Mouse (Mus musculus) layer of hippocampus, adult 8-10 months (tissue): ENCODE measurements around the gene Jaml. TPM values are rescaled to one million over a fixed set of nuclear protein-coding genes. Genes with fewer than 3 reads are reported as not detected.
A peak's percentile ranks its signal among the peaks of the same experiment; 100 is the strongest.

Experiments used
- DNase-seq, 2 experiments: peaks; one replicate each; pipeline ENCODE4 v3.0.0; 2022; ENCODE audit warnings: low spot score in 2 of 2
- total RNA-seq, 4 experiments: library from RNA; stranded (reverse); gene quantifications; 2 replicates each; pipeline ENCODE4 v1.2.4; 2022

The Jaml gene
- total RNA-seq, 4 experiments from 2014 or later: 0.55 to 1.3 (median 0.72) TPM

- no peak for DNase-seq
Measured at GRCm38 (mm10) chr9:45077859-45078258, 1.1 kb upstream of the Jaml start.

GRCm38 (mm10) chr9:45083132-45083531 is 4.1 kb downstream of the Jaml start:
- DNase-seq: no peak

- no peak for DNase-seq
Measured at GRCm38 (mm10) chr9:45084556-45084955, 5.6 kb downstream of the Jaml start.

DNA sequence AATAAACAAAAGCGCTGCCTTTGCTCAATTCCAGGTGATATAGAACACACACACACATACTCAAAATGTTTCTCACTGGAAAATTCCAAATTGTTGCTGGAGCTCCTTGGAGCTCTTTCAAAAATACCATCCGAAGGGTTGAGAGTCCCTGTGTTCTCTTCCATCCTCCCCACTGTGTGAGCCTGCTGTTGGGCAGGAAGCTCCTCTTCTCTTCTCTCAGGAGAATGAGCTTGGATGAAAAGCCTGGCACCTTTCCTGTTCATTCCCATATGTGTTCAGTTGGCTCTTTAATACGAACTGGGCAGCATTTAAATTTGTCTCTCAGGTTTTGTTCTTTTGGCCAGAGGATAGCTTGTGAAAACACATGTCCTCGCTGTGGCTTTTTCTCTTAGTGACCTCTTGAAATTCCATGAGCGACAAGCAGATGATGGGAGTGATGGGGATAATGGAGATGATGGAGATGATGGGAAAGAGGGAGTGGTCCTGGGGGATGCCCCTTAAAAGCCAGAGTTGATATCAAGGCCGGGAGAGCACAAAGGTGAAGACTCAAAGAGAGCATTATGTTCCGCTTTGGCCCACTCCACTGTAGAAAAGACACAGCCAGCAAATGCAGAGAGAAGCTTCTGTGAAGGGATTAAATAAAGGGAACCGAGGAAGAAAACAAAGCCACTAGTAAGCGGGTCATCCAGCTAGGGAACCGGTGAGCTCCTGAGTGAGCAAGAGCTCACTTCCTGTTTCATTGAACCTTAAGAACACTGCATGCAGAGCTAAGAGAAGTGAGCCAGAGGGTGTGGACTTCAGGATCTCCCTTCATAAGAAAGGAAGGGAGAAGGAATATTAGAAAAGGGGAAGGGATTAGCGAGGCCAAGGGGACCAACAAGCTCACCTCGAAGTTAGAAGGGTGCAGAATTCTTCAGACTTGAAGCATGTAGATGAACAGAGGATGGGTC is 7.0 kb downstream of the Jaml start:
- no peak for DNase-seq

- no peak for DNase-seq
Measured at GRCm38 (mm10) chr9:45088040-45088439, 9.1 kb downstream of the Jaml start.

GRCm38 (mm10) chr9:45090811-45091210 is 11.8 kb downstream of the Jaml start:
- DNase-seq: no peak

DNA sequence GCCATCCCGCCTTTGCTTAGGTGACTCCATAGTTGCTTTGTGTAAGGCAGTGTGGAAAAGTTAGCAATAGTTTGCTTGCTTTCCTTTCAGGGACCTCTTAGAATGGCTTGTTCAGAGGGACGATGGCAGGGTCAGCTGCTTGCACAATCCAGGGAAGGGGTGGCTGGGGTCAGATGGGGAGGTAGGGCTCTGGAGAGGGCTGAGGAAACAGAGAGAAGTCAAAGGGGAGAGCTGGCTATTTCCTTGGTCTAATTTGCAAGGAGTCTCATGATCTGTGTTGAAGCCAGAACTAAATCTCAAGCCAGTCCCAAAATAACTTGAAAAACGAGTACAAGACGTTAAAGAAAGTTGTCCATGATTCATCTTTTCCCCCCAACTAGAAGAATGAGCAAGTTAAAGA is 13.7 kb downstream of the Jaml start:
- no peak for DNase-seq

DNA sequence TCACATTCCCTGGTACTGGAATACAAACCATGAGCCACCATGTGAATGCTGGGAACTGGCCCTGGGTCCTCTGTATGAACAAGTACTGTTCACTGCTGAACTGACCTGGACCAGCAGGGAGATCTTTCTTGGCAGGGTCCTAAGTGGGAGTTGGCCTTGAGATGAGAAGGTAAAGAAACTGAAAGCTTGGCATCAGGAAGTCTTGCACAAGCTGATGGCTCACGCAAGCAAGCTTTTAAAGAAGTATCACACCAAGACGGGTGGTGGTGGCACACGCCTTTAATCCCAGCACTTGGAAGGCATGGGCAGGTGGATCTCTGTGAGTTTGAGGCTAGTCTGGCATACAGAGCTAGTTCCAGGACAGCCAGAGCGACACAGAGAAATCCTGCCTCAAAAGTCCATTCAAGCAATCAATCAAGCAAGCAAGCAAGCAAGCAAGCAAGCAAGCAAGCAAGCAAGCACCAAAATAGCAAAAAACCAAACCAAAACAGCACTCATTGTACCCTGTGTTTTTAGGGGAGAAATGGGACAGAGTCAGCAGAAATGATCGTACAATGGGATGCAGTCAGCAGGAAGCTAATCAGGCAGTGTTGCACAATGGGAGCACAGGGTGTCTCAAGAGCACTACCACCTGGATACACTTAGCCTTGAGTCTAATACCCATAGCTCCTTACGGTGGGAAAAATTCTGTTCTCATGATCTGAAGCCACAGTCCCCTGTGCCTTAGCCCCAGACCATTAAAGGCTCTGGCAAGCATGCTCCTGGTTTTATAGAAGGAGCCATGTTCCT is 16.4 kb downstream of the Jaml start:
- no peak for DNase-seq

GRCm38 (mm10) chr9:45097877-45098276 is 18.9 kb downstream of the Jaml start:
- DNase-seq: no peak

- no peak for DNase-seq
Measured at GRCm38 (mm10) chr9:45098426-45098825, 19.4 kb downstream of the Jaml start.

DNA sequence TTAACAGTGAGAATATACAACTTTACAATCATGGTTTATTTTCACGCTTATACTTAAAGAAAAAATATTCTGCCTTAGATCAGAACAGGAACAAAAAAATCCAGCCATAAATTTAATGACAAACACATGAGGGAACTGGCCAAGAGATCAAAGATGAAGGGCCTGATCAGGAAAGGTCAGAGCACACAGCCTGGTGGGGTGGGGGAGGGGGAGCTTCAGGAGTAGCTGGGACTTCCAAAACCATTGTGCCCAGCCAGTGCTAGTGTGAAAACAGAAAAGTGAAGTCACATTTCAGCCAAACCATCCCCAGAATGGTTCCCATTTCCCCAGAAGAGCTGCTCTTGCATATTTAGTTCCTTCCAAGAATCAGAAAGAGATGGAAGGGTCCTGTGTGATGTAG is 23.5 kb downstream of the Jaml start:
- DNase-seq: no peak

- no peak for DNase-seq
Measured at GRCm38 (mm10) chr9:45103211-45103979, 24.4 kb downstream of the Jaml start.

DNA sequence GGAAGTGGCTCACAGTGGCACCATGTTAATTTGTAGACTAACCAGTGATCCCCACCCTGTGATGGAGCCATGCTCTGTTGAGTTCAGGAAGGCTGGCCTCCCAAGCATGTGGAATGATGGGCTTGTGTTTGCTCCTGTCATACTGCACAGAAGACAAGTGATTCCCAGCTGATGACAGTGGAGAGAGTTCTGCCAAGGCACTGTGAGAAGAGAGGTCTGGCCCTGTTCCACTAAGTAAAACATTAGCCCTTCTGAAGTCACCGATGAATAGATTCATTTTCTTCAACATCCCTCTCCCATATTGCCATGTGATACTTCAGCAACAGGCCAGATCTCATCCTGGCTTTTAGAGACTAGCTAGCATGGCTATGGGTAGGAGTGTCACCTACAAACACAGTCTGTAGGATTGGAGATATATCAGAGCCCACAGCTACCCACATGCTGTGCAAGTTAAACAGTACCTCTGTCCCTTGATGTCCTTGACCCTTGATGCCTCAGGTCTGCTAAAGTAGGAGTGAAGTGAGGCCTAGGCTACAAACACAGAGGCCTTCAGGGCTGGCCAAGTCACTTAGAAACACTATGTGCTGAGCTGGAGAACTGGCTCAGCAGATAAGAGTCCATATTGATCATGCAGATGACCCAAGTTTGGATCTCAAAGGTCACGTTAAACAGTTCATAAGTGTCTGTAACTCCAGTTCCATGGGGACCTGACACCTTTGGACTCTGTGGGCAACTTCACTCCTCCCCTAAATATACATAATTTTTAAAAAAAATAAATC is 26.8 kb downstream of the Jaml start:
- DNase-seq: no peak

- peak; percentile 53 to 66 for DNase-seq
Measured at GRCm38 (mm10) chr9:45115706-45116105, 36.7 kb downstream of the Jaml start.

- DNase-seq: no peak
Measured at GRCm38 (mm10) chr9:45116819-45117218, 37.8 kb downstream of the Jaml start.

DNA sequence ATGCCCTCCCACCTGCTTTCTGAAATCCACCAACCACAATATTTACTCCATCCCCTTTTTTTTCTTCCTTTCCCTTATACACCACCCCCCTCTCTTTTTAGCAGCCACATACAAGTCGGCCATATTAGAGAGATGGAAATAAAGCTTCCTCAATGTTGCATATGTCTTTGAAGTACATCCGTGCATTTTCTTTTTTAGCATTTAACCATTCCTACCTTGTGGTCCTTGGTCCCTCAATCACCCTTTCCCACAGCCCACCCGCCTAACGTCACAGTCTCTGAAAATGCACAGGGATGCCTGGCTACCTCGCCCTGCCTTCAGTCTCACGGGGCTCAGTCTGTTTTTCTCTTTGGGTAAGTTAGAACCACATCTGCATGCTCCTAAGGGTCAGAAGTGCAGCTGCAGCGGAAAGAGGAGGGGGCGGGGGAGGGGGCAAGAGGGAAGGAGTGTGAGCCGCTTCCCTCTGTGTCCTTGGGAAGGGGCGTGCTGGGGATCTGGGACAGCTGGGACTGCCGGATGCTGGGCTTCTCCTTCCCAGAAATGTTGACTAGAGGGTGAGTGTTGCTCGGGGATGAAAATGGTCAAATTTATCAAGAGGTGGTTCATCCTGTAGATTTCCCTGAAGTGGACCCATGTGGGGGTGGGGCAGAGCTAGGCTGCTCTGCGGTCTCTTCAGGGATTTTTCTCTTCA is 38.9 kb downstream of the Jaml start, which contains the start of gene Scn2b:
Gene Scn2b (plus strand): TSS at position 42 of the 691 bp plus-strand sequence.
- DNase-seq: peak in 1 of 2 experiments; percentile 19

- no peak for DNase-seq
Measured at GRCm38 (mm10) chr9:45118552-45118951, 39.6 kb downstream of the Jaml start.

DNA sequence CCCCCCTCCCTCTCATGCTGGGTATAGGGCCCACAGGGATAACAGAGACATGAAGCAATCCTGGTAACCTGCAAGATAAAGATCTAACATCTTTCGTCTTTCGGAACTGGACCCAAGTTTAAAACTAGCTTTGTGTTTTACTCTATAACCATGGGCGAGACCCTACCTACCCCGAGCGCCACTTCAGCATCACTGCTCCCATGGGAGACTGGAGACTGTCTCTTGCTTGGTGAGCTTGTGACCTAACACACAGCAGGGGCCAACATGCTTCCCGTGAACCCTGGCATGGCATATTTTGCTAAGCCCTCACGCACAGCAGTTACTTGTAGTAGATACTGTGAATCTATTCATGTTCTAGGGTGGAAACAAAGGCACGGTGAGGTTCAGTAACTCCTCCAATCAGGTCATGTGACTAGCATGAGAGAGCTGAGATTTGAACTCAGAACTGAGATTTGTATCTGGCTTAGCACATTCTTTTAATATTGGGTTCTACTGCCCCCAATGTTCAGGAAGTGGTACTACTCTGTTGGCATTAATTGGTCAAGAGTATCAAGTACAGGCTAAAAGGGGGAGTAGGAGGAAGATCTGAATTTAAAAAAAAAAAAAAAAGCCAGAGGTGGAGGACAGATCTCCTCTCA is 40.5 kb downstream of the Jaml start:
- no peak for DNase-seq

DNA sequence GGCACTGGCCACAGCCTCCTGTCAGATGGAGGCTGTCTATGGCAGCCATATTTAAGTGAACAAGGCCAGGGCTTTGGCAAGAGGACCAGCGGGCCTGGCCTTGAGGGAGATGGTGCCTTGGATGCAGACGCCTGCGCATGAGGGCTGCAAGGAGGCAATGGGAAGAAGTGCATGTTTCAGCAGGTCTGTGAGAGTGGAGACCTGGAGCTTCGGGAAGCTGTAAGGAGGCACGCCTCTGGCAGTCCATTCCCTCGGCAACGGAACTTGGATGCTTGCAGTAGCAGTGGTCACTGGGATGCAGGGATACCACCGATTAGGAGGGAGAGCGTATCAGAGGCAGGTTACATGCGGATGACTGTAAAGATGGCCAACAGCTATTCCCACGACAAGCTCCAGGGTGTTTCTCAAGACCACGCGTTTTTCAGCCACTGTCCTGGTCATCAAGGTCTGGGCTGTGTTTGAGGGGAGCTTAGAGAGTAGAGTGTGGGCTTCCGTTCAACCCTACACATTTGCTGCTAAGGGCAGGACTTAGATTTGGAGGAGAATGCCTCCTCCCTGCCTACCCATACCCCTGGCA is 41.1 kb downstream of the Jaml start:
- no peak for DNase-seq
